Mouse (Mus musculus) megakaryocyte, embryonic 14.5 days (primary cell): ENCODE measurements around the gene Stx8. TPM values are rescaled to one million over a fixed set of nuclear protein-coding genes. Genes with fewer than 3 reads are reported as not detected.

Source experiments
- H3K27me3 ChIP-seq: replicated peaks from 2 replicates; pipeline ENCODE3; 2012; ENCODE audit warnings: inconsistent platforms
- H3K36me3 ChIP-seq: replicated peaks from 2 replicates; pipeline ENCODE3; 2012; ENCODE audit warnings: low read length, inconsistent platforms, mixed read lengths
- H3K4me1 ChIP-seq: 2 replicates; pipeline ENCODE4 v1.6.1; 2012; ENCODE audit warnings: inconsistent platforms
- H3K4me3 ChIP-seq: replicated peaks from 2 replicates; pipeline ENCODE3; 2012; ENCODE audit warnings: moderate library complexity, mild to moderate bottlenecking, inconsistent platforms
- H3K9me3 ChIP-seq: 2 replicates; pipeline ENCODE4 v1.6.1; 2012; ENCODE audit warnings: inconsistent platforms
- FLI1 ChIP-seq: IDR thresholded peaks from 2 replicates; pipeline ENCODE4 v1.6.1; 2012; ENCODE audit warnings: low read length, inconsistent platforms, mixed read lengths
- GATA1 ChIP-seq: IDR thresholded peaks from 3 replicates; pipeline ENCODE4 v1.6.1; 2012; ENCODE audit warnings: mixed read lengths, low read length, inconsistent platforms, borderline replicate concordance
- polyA plus RNA-seq: library from polyadenylated mRNA; stranded (reverse); fragments of >175 nt; gene quantifications from 2 replicates; pipeline ENCODE4 v1.2.3, GENCODE M21; 2012; ENCODE audit warnings: low replicate concordance; ENCODE audit not compliant: insufficient read depth

Gene Stx8
- polyA plus RNA-seq, 1 experiment: 4.3 TPM

DNA sequence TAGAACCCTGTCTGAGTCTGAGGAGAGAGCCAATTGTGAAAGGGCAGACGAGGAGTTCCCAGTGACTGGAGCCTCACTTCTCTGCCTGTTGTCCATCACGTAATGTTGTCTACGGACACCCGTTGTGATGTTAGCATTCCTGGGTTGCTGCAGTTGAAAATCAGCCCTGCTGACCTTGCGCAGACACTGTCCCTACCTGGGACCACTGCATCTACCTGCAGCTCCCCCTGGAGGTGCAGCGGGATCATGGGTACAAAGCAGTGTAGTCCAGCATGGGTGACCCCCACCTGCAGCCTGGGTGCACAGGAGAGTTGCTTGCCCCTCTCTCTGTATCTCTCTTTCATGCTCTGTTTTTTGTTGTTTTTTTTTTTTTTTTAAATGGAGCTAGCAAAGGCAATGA lies 148.2 kb downstream of the Stx8 start:
- Histone ChIP-seq H3K36me3 (peaks cover 28% of the 10 kb centered on the region), H3K9me3 (no peaks in the 10 kb centered on the region), H3K4me1 (peaks cover 16% of the 10 kb centered on the region), H3K27me3 (no peaks in the 10 kb centered on the region), H3K4me3 (no peak overlapping the region)
- no peak for TF ChIP-seq GATA1
- TF ChIP-seq FLI1: no peak

DNA sequence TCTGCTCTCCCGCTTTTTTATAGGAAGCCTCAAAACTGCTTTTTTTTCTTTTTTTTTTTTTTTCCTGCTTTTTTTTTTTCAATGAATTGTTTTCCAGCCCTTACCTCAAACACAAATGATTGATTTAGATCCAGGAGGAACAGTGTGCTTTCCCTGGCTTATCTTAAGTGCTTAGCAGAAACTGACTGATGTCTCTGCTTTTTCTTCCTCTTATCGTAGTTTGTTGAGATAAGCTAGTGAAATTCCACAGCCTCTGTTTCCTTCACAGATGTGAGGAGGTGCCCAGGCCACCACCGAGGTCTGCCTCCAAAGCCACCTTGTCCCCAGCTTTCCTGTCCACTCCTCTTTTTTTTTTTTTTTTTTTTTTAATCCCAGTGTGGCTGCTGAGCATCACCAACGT lies 150.2 kb downstream of the Stx8 start:
- Histone ChIP-seq H3K36me3 (peaks cover 19% of the 10 kb centered on the region), H3K27me3 (no peaks in the 10 kb centered on the region), H3K4me1 (peaks cover 16% of the 10 kb centered on the region), H3K4me3 (no peak overlapping the region), H3K9me3 (no peaks in the 10 kb centered on the region)
- TF ChIP-seq GATA1 (no peak), FLI1 (no peak)

GRCm38 (mm10) chr11:68117878-68118660 lies 152.1 kb downstream of the Stx8 start:
- H3K27me3 ChIP-seq: no peaks in the 10 kb centered on the region
- H3K4me3 ChIP-seq: no peak overlapping the region
- no peaks in the 10 kb centered on the region for H3K9me3 ChIP-seq
- peaks cover 8% of the 10 kb centered on the region for H3K36me3 ChIP-seq
- peaks cover 8% of the 10 kb centered on the region; the same call in 1 of the 2 replicates for H3K4me1 ChIP-seq
- no peak for TF ChIP-seq GATA1
- TF ChIP-seq FLI1: no peak

- no peak for TF ChIP-seq GATA1
- TF ChIP-seq FLI1: no peak
These were observed 152.7 kb downstream of the Stx8 start for GRCm38 (mm10) chr11:68118679-68119078.

GRCm38 (mm10) chr11:68119136-68119535 lies 153.1 kb downstream of the Stx8 start:
- TF ChIP-seq FLI1: no peak
- no peak for TF ChIP-seq GATA1
- H3K27me3 ChIP-seq: no peaks in the 10 kb centered on the region
- H3K9me3 ChIP-seq: no peaks in the 10 kb centered on the region
- no peak overlapping the region for H3K4me3 ChIP-seq
- peaks cover 8% of the 10 kb centered on the region for H3K36me3 ChIP-seq
- peaks cover 2% of the 10 kb centered on the region; the same call in 1 of the 2 replicates for H3K4me1 ChIP-seq

More at GRCm38 (mm10) chr11:68118679-68119078, 152.7 kb downstream of the Stx8 start:
- H3K36me3 ChIP-seq: peaks cover 8% of the 10 kb centered on the region
- no peaks in the 10 kb centered on the region for H3K9me3 ChIP-seq
- H3K4me3 ChIP-seq: no peak overlapping the region
- no peaks in the 10 kb centered on the region for H3K27me3 ChIP-seq
- peaks cover 4% of the 10 kb centered on the region; the same call in 1 of the 2 replicates for H3K4me1 ChIP-seq

- Histone ChIP-seq H3K4me3 (no peak overlapping the region), H3K36me3 (peaks cover 8% of the 10 kb centered on the region), H3K27me3 (no peaks in the 10 kb centered on the region), H3K9me3 (no peaks in the 10 kb centered on the region), H3K4me1 (no peaks in the 10 kb centered on the region)
- TF ChIP-seq FLI1 (no peak), GATA1 (no peak)
These were observed 155.3 kb downstream of the Stx8 start for GRCm38 (mm10) chr11:68121260-68121659.

DNA sequence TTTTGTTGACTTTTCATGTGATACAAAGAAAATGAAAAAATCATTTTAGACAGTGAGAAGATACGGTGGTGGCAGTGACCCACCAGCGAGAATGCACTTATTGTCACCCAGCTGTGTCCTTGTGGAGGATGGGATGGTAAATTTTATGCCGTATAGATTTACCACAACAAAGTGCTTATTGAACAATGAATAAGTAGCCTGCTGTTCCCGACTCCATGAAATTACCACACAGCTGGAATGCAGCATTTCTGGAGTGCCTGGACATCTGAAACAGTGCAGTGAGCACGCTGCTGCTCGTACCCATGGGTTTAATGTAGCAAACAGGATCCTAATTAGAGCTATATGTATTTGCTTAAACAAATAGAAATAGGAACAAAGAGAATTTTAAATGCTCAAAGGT lies 155.7 kb downstream of the Stx8 start:
- H3K27me3 ChIP-seq: no peaks in the 10 kb centered on the region
- H3K4me1 ChIP-seq: no peaks in the 10 kb centered on the region
- TF ChIP-seq GATA1 (no peak), FLI1 (no peak)
- no peak overlapping the region for H3K4me3 ChIP-seq
- H3K36me3 ChIP-seq: peaks cover 8% of the 10 kb centered on the region
- H3K9me3 ChIP-seq: no peaks in the 10 kb centered on the region

- TF ChIP-seq FLI1: no peak
- no peak for TF ChIP-seq GATA1
- Histone ChIP-seq H3K4me3 (no peak overlapping the region), H3K9me3 (no peaks in the 10 kb centered on the region), H3K4me1 (no peaks in the 10 kb centered on the region), H3K36me3 (peaks cover 3% of the 10 kb centered on the region), H3K27me3 (no peaks in the 10 kb centered on the region)
These were observed 160.1 kb downstream of the Stx8 start for GRCm38 (mm10) chr11:68126071-68126470.

DNA sequence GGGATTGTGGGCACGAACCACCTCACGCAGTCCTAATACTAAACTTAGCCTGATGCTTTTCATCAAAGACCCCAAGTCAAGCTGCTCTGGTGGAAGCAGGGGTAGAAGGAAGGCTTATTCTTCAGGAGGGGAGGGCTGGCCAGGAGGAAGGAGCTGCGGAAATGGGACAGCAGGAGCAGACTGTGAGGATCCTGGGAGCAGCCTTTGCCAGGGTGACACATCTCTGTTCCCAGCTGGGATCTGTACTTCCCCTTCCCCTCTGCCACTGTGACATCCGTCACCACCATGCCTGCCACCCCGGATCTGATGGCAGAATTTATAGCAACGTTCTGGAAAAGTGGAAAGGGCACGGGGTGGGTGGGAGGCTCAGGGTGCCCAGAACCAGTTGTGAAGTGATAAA lies 168.5 kb downstream of the Stx8 start:
- Histone ChIP-seq H3K4me1 (peaks cover 12% of the 10 kb centered on the region; the same call in 1 of the 2 replicates), H3K27me3 (no peaks in the 10 kb centered on the region), H3K36me3 (peaks cover 2% of the 10 kb centered on the region), H3K9me3 (no peaks in the 10 kb centered on the region), H3K4me3 (peak overlapping the region; percentile 33)
- TF ChIP-seq FLI1 (no peak), GATA1 (no peak)

DNA sequence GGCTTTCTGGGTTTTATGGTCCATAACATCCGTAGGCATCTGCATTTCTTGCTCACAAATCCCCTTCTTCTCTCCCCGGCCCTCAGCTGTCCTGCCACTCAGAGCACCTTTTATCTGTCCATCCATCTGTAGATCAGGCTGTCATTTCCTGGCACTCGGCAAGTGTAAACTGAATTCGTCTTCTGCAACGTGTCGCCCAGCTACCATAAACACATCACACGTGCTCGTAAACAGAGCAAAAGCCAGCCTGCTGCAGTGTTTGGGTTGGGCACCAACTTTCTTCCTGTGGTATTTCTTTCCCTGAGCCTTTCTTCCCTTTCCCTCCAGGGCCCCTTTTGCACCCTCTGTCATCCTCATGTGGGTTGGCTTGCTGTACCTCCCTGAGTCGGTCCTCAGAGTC lies 169.4 kb downstream of the Stx8 start:
- Histone ChIP-seq H3K4me1 (peaks cover 12% of the 10 kb centered on the region; the same call in 1 of the 2 replicates), H3K9me3 (no peaks in the 10 kb centered on the region), H3K36me3 (peaks cover 2% of the 10 kb centered on the region), H3K4me3 (no peak overlapping the region), H3K27me3 (no peaks in the 10 kb centered on the region)
- TF ChIP-seq GATA1 (no peak), FLI1 (no peak)
